Mouse (Mus musculus) frontal cortex, adult 2 months (tissue): ENCODE results near the gene Olfr917. TPM values are rescaled to one million over a fixed set of nuclear protein-coding genes. Genes with fewer than 3 reads are reported as not detected.

Experiments
- DNase-seq, 2 experiments: peaks; one replicate each; pipeline ENCODE4 v3.0.0; 2022; ENCODE audit warnings: low spot score in 1 of 2; ENCODE audit errors: extremely low spot score in 1 of 2
- polyA plus RNA-seq: library from polyadenylated mRNA; depleted of rRNA; stranded (reverse); fragments of >200 nt; gene quantifications from 2 replicates; pipeline ENCODE4 v1.2.3, GENCODE M21; 2012; rRNA removed

Olfr917 gene
- not detected in 2 replicates for polyA plus RNA-seq

GRCm38 (mm10) chr9:38665742-38666141 lies at the start of gene Olfr917:
Gene Olfr917 (minus strand): TSS chr9:38665842.
- DNase-seq = no peak

- no peak for DNase-seq
Measured at GRCm38 (mm10) chr9:38674501-38674900, 8.9 kb upstream of the Olfr917 start, which contains the start of gene Olfr918. Gene Olfr918 (minus strand): TSS chr9:38674601.

GRCm38 (mm10) chr9:38672887-38673286 lies 7.2 kb upstream of the Olfr917 start:
- DNase-seq = no peak

- DNase-seq = no peak
Measured at GRCm38 (mm10) chr9:38659775-38660174, 5.9 kb downstream of the Olfr917 start, which contains the start of gene Olfr916. Gene Olfr916 (minus strand): TSS chr9:38659875.

- no peak for DNase-seq
Measured at GRCm38 (mm10) chr9:38632406-38632805, 33.2 kb downstream of the Olfr917 start.

Other genes starting within 250 kb of the Olfr917 start
- gene Olfr901, start 236.4 kb downstream of the Olfr917 start, polyA plus RNA-seq = not detected in 2 replicates
- gene Olfr902, start 218.2 kb downstream of the Olfr917 start, polyA plus RNA-seq = not detected in 2 replicates
- gene Olfr904, start 202.7 kb downstream of the Olfr917 start, polyA plus RNA-seq = not detected in 2 replicates
- not detected in 2 replicates for gene Olfr905, start 194.7 kb downstream of the Olfr917 start, polyA plus RNA-seq
- gene Olfr906, start 178.8 kb downstream of the Olfr917 start, polyA plus RNA-seq = not detected in 2 replicates
- not detected in 2 replicates for gene Olfr907, start 170.0 kb downstream of the Olfr917 start, polyA plus RNA-seq
- not detected in 2 replicates for gene Olfr911-ps1, start 144.3 kb downstream of the Olfr917 start, polyA plus RNA-seq
- gene Olfr910, start 128.0 kb downstream of the Olfr917 start, polyA plus RNA-seq = not detected in 2 replicates
- not detected in 2 replicates for gene Olfr912, start 85.7 kb downstream of the Olfr917 start, polyA plus RNA-seq
- not detected in 2 replicates for gene Olfr913, start 73.1 kb downstream of the Olfr917 start, polyA plus RNA-seq
- not detected in 2 replicates for gene Olfr914, start 60.7 kb downstream of the Olfr917 start, polyA plus RNA-seq
- gene Olfr916, start 6.0 kb downstream of the Olfr917 start, polyA plus RNA-seq = not detected in 2 replicates
- gene Olfr918, start 8.8 kb upstream of the Olfr917 start, polyA plus RNA-seq = not detected in 2 replicates
- 0.11 TPM in 1 of 2 replicates, not detected in the other for gene Olfr919, start 37.8 kb upstream of the Olfr917 start, polyA plus RNA-seq
- gene Vwa5a, start 52.4 kb upstream of the Olfr917 start, polyA plus RNA-seq = 7.5 and 9.8 TPM in 2 replicates
- 0.18 and 0.19 TPM in 2 replicates for gene Olfr920, start 86.5 kb upstream of the Olfr917 start, polyA plus RNA-seq
- gene Olfr921, start 107.2 kb upstream of the Olfr917 start, polyA plus RNA-seq = 0.06 and 0.08 TPM in 2 replicates
- not detected in 2 replicates for gene Olfr922, start 148.8 kb upstream of the Olfr917 start, polyA plus RNA-seq
- not detected in 2 replicates for gene Olfr923, start 160.7 kb upstream of the Olfr917 start, polyA plus RNA-seq
- gene Olfr924, start 178.6 kb upstream of the Olfr917 start, polyA plus RNA-seq = not detected in 2 replicates
- not detected in 2 replicates for gene Olfr26, start 189.2 kb upstream of the Olfr917 start, polyA plus RNA-seq
- gene Olfr926, start 211.3 kb upstream of the Olfr917 start, polyA plus RNA-seq = not detected in 2 replicates